Mouse (Mus musculus) cerebellum, adult (tissue): ENCODE data around the gene Trmt44.
"Not testable (repeated sequence)": the region's sequence is repeated elsewhere in the genome, so short reads cannot be mapped to it uniquely, and the experiment has no call there.

ENCODE experiments used
- ATAC-seq: cut with Nextera tagmentation; 2 replicates; pipeline ENCODE4 v1.9.2; 2017; ENCODE audit warnings: mild to moderate bottlenecking, moderate library complexity, mixed read lengths; ENCODE audit not compliant: insufficient number of reproducible peaks, low FRiP score, low TSS enrichment

Trmt44 gene

GRCm38 (mm10) chr5:35592081-35592736 is 17.3 kb upstream of the Trmt44 start:
- ATAC-seq: no peak

DNA sequence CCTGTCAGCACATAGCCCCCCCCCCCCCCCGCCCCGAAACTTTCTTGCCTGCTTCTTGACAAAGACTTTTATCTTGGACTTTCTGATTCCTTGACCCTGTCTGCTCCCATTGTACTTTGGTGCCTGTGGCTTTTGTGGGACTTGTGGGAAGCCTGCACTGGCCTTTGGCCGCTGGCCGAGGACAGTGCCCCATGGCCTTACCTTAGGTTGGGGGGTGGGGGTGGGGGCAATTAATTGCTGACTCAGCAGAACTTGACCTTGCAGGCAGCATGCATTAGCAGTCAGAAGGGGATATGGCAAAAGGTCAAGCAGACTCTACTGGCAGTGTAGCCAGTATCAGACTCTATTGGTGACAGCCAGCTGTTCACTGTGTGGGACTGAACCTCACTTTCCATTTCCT is 16.6 kb upstream of the Trmt44 start:
- ATAC-seq: no peak

GRCm38 (mm10) chr5:35584259-35584658 is 9.4 kb upstream of the Trmt44 start:
- ATAC-seq: not testable (repeated sequence)

DNA sequence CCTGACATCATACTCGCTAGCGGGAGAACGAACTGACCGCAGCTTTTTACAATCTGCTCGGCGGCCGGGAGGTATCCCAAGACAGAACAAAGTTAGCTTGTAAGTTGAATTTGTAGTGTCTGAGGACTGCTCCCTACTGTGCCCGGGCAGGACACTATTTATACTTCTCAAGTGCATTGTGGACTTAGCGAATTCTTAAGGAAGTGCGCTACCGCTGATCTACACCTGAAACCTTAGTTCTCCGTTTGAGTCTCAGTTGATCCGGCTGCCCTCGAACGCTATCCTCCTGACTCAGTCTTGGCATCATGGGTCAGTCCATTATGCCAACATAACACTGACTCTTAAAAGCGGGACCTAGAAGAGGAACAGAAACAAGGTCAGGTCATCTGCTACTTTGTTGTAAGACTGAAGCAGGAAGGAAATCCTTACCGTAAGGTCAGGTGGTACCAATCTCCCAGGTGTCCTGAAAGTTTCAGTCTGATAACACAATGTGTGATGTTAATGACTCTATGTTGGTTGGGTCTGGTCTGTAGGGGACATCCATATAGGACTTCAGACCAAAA is 8.4 kb upstream of the Trmt44 start:
- ATAC-seq: no peak

GRCm38 (mm10) chr5:35582445-35583220 is 7.8 kb upstream of the Trmt44 start, which contains the start of gene Acox3:
Acox3 (plus strand) TSS chr5:35583040.
- ATAC-seq: peak; percentile 95

DNA sequence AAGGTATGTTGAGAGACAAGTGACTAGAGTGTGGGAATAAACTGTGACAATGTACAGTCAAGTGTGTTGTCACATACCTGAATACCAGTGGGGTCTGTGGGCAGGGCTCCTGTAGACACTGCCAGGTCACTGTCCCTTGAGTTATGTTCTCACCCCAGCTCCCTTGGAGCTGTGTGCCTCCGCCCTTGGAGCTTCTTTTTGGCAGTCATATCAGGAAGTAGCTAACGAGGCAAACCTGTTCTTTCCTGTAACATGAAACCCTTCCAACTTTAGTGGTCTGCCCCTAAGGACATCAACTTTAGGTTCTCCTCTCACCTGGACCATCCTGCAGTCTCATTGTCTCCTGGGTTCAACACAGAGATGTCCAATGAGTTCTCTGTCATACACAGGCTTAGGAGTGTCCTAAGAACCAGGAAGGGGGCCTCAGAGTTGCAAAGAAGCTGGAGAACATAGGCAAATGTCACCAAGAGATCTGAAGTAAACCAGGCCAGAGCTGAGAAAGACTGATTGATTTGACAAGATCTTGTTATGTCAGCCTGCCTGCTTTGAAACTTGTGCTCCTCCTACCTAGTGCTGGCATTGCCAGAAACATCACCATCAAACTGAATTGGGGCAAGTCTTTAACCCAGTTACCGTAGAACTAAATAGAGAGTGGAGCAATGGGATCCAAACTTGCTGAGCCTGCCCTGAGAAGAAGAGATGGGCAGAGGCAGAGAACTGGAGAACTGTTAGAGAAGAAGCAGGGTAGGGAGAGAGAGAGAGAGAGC is 5.5 kb upstream of the Trmt44 start:
- no peak for ATAC-seq

GRCm38 (mm10) chr5:35579247-35579893 is 4.5 kb upstream of the Trmt44 start:
- no peak for ATAC-seq

- no peak for ATAC-seq
These were observed 3.5 kb upstream of the Trmt44 start for GRCm38 (mm10) chr5:35578411-35578810.

- ATAC-seq: no peak
These were observed 1.6 kb upstream of the Trmt44 start for GRCm38 (mm10) chr5:35576409-35577020.

- no peak for ATAC-seq
These were observed 3.3 kb downstream of the Trmt44 start for GRCm38 (mm10) chr5:35571546-35571945.

DNA sequence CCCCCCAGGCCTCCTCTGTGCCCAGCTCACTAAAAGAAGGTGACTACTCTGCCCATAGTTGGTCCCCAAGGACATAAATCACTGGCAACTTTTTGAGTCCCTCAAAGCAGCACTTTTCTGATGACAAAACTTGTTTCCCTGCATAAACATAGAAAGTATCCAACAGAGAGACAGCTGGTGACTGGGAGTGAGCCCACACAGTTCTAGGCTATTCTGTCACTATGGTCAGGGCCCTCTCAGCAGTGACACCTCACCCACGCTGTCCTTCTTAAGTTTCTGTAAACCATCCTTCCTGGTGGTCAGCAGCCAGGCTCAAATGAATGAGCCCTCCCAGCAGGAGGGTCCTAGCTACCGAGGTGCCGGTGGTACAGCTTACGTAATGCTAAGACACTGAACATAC is 8.2 kb downstream of the Trmt44 start:
- ATAC-seq: no peak

DNA sequence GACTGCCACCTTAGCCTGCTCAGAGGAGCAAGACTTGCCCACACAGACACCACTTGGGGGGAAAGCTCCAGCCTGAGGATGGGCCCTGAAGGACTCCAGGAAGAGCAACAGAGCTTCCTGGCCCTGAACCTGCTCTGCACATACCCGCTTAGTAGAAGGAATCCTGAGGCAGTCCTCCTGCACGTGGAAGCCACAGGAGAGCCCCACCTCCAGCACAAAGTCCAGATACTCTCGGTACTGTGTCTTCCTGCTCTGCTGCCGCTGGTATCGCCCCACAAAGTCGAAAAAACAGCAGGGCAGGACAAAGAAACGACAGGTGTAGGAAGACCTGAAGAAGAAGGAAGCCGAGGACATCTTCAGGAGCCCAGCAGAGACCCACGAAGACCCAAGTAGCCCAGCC is 9.7 kb downstream of the Trmt44 start:
- ATAC-seq: no peak

GRCm38 (mm10) chr5:35563449-35563848 is 11.4 kb downstream of the Trmt44 start:
- peak; percentile 40 for ATAC-seq

GRCm38 (mm10) chr5:35562616-35563015 is 12.3 kb downstream of the Trmt44 start:
- ATAC-seq: no peak; the same call in 1 of the 2 replicates

DNA sequence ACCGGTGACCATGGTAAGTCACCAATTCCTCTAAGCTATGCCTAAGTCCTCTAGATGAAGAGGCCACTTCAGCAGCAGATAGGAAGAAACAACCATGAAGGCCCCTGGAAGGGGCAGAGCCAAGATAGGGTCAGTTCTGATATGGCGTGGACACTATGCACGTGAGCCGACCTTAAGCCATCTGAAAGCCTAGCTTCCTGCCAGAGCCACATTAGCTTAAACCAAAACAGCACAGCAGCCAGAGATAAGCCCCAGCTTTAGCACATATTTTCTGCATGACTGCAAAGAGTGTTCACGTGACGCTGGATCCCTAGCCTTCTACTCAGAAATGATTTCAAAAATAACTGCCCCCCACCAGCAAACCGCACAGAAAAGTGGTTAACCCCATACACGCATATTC is 15.4 kb downstream of the Trmt44 start:
- no peak for ATAC-seq

DNA sequence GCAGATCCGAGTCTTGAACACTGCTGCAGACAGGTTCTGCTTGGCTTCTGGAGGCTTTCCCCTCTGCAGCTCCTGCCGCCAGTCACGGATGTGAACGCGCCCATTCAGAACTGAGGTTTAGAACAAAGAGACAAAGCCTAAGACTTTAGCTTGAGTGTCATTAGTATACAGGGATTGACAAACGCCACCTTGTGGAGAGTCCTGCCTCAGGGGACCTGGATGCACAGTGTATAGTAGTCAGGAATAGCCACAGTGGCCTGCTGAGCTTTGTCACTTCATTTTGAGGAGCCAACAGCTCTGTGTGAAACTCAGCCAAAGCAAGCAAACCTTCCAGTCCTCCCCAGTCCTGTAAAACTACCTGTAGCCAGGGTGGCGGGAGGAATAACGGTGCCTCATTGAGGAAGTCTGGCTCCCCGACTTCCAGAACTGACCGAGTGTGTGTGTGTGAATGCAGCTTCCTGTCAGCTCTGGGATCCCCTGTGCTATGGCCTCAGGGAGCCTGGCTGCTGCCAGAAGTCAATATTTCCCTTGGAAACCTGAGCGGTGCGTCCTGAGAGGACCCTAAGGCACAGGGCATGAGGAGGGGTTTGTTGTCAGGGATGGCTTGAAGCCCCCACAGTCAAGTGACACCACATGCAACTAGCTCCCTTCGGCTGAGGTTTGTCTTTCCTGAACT is 16.8 kb downstream of the Trmt44 start:
- no peak for ATAC-seq

GRCm38 (mm10) chr5:35556393-35556792 is 18.5 kb downstream of the Trmt44 start:
- no peak for ATAC-seq

GRCm38 (mm10) chr5:35552838-35553539 is 21.9 kb downstream of the Trmt44 start:
- peak; percentile 31 for ATAC-seq
